Mouse (Mus musculus) lung, adult 2 months (tissue): ENCODE results near the gene Mip.

ENCODE experiments used
- CTCF ChIP-seq: fragments of 200-500 bp; IDR thresholded peaks from 2 replicates; pipeline ENCODE4 v1.5.1; 2011; ENCODE audit warnings: mild to moderate bottlenecking, low read length, control low read depth; ENCODE audit not compliant: insufficient read depth
- POLR2A ChIP-seq: fragments of 200-500 bp; IDR thresholded peaks from 2 replicates; pipeline ENCODE4 v1.6.1; 2011; ENCODE audit warnings: low read depth, mild to moderate bottlenecking, control low read depth, low read length, borderline replicate concordance; ENCODE audit errors: extremely low read depth

GRCm38 (mm10) chr10:128214981-128215380 is 10.7 kb upstream of the Mip start:
- TF ChIP-seq CTCF (no peak), POLR2A (no peak)
